Mouse (Mus musculus) myocyte (in vitro differentiated cells): ENCODE data around the gene Lrrk2.

Source experiments
- E2F4 ChIP-seq: IDR thresholded peaks from one replicate; pipeline ENCODE4 v1.6.1; 2011; ENCODE audit warnings: mild to moderate bottlenecking, control low read depth, moderate library complexity; ENCODE audit not compliant: insufficient read depth
- MAX ChIP-seq: IDR thresholded peaks from one replicate; pipeline ENCODE4 v1.6.1; 2011; ENCODE audit warnings: low read depth, mild to moderate bottlenecking, control low read depth
- MYOD1 ChIP-seq, 3 experiments: IDR thresholded peaks; one replicate each; pipeline ENCODE4 v1.6.1; 2011; ENCODE audit warnings: control low read depth in 2 of 3, low read depth in 2 of 3, mild to moderate bottlenecking in 2 of 3, moderate library complexity in 1 of 3; ENCODE audit not compliant: insufficient read length in 2 of 3, control insufficient read depth in 1 of 3
- POLR2A ChIP-seq: IDR thresholded peaks from one replicate; pipeline ENCODE4 v1.6.1; 2011; ENCODE audit warnings: low read depth, mild to moderate bottlenecking, control low read depth, moderate library complexity; ENCODE audit not compliant: insufficient read length
- POLR2AphosphoS2 ChIP-seq: IDR thresholded peaks from one replicate; pipeline ENCODE4 v1.6.1; 2011; ENCODE audit warnings: low read depth, control low read depth; ENCODE audit not compliant: insufficient read length
- REST ChIP-seq: IDR thresholded peaks from one replicate; pipeline ENCODE4 v1.6.1; 2011; ENCODE audit warnings: mild to moderate bottlenecking, control low read depth, moderate library complexity; ENCODE audit not compliant: insufficient read depth, insufficient read length
- TCF12 ChIP-seq: IDR thresholded peaks from one replicate; pipeline ENCODE4 v1.6.1; 2011; ENCODE audit warnings: mild to moderate bottlenecking, control low read depth; ENCODE audit not compliant: poor library complexity, insufficient read depth, severe bottlenecking
- USF1 ChIP-seq: IDR thresholded peaks from one replicate; pipeline ENCODE4 v1.6.1; 2011; ENCODE audit warnings: low read depth, mild to moderate bottlenecking, control low read depth, moderate library complexity

GRCm38 (mm10) chr15:91658227-91658626 lies 14.7 kb upstream of the Lrrk2 start:
- no peak for TF ChIP-seq POLR2A
- TF ChIP-seq POLR2AphosphoS2: no peak
- TF ChIP-seq MAX: no peak
- TF ChIP-seq MYOD1 (IDR thresholded peaks at IDR 0.05; ENCODE audit: control insufficient read depth in 1 of 3, insufficient read length in 2 of 3, low read depth in 2 of 3): no peak
- TF ChIP-seq USF1: no peak
- TF ChIP-seq REST: no peak
- TF ChIP-seq E2F4: no peak
- TF ChIP-seq TCF12: no peak
